Mouse (Mus musculus) C2C12 (cell line): Measurements from ENCODE around the gene Plac1.

Source experiments
- CEBPB ChIP-seq: IDR thresholded peaks from one replicate; pipeline ENCODE4 v1.6.1; 2011; ENCODE audit warnings: low read depth, mild to moderate bottlenecking, control low read depth, moderate library complexity
- CTCF ChIP-seq: IDR thresholded peaks from one replicate; pipeline ENCODE4 v1.5.1; 2011; ENCODE audit not compliant: control insufficient read depth, insufficient read depth, insufficient read length
- FOSL1 ChIP-seq: IDR thresholded peaks from one replicate; pipeline ENCODE4 v1.8.0; 2011; ENCODE audit warnings: mild to moderate bottlenecking, low read length; ENCODE audit not compliant: poor library complexity, insufficient read depth, severe bottlenecking
- MAX ChIP-seq: IDR thresholded peaks from one replicate; pipeline ENCODE4 v1.6.1; 2011; ENCODE audit warnings: mild to moderate bottlenecking, control low read depth
- USF1 ChIP-seq: IDR thresholded peaks from one replicate; pipeline ENCODE4 v1.6.1; 2011; ENCODE audit warnings: low read depth, mild to moderate bottlenecking, control low read depth, moderate library complexity

DNA sequence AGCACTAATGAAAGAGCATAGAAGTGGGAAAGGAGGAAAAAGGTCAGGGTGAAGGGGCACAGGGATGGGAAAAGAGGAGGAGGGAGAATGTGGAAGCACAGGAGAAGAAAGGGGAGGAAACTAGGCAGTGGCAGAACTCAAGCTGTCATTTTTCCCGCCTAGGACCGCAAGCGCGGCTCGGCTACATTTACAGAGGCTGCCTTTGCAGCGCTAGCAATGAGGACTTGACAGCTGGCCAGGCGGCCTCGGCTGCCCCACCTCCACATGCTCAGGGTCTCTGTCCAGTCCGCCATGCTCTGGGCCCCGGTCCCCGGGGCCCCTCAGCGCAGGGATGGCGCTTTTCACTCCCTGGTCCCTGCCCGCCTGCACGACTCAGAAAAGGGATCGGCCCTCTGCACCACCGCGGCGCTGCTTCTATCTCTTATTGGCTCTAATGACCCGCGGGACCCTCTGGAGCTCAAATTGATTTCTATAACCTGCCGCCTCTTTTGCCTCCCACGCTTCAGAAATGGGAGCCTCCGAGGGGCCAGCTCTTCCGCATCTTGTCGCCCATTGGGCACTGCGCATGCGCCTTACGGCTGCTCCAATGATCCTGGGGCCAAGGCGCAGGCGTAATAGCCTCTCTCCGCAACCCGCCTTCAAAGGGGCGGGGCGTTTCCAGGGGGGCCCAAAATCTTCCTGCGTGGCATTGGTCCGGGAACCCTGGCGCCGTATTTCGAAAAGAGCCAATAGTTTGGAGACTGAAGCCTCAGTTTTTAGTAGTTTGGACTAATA lies 29.6 kb upstream of the Plac1 start, which contains the start of gene Fam122b:
- TF ChIP-seq FOSL1 (no peak), CTCF (no peak), CEBPB (no peak), MAX (no peak), USF1 (no peak)
